Mouse (Mus musculus): Measurements from ENCODE around the gene Sval3.

The Sval3 gene

GRCm38 (mm10) chr6:41967840-41968239, at the start of gene Sval3:
Gene Sval3 (plus strand): TSS chr6:41968140.
- no peak for DNase-seq (ENCODE audit: low spot score in 2 of 2)

GRCm38 (mm10) chr6:41951330-41951729, 16.6 kb upstream of the Sval3 start, which contains the start of gene Sval1:
Gene Sval1 (plus strand): TSS chr6:41951630.
- DNase-seq (ENCODE audit: low spot score in 2 of 2) = no peak

Measured in thymus, postnatal 10 days (tissue).